Mouse (Mus musculus) hindbrain, embryonic 14.5 days (tissue): ENCODE measurements at regions not wholly inside any gene's neighbourhood (a gene's known extent, or its start where the extent isn't known, plus 50 kb on each side); places are given as distances from the start of the nearest gene placed in this dataset.

Source experiments
- ATAC-seq: fragments of 200-750 bp; cut with Nextera tagmentation; 2 replicates; pipeline ENCODE4 v1.8.0; 2017; ENCODE audit warnings: moderate number of reproducible peaks, mild to moderate bottlenecking, moderate TSS enrichment, moderate library complexity; ENCODE audit not compliant: low FRiP score
- DNase-seq: peaks from one replicate; pipeline ENCODE4 v3.0.0-alpha.2; 2015; ENCODE audit warnings: low spot score
- H3K27ac ChIP-seq: fragments of 300-500 bp; sonication (generic); 2 replicates; pipeline ENCODE4 v1.5.1; 2014; ENCODE audit warnings: mild to moderate bottlenecking, moderate library complexity
- H3K27me3 ChIP-seq: fragments of 300-500 bp; sonication (generic); 2 replicates; pipeline ENCODE4 v1.6.1; 2014; ENCODE audit warnings: mild to moderate bottlenecking, low read length, mixed read lengths; ENCODE audit not compliant: control insufficient read depth, insufficient read depth
- H3K36me3 ChIP-seq: fragments of 300-500 bp; sonication (generic); replicated peaks from 2 replicates; pipeline ENCODE4 v1.6.1; 2014; ENCODE audit not compliant: control insufficient read depth, insufficient read depth
- H3K4me1 ChIP-seq: fragments of 300-500 bp; sonication (generic); replicated peaks from 2 replicates; pipeline ENCODE4 v1.6.1; 2014; ENCODE audit warnings: antibody characterized with exemption, low read length, mixed read lengths; ENCODE audit not compliant: control insufficient read depth, insufficient read depth
- H3K4me2 ChIP-seq: fragments of 300-500 bp; sonication (generic); replicated peaks from 2 replicates; pipeline ENCODE4 v1.6.1; 2014; ENCODE audit warnings: mild to moderate bottlenecking, moderate library complexity
- H3K4me3 ChIP-seq: fragments of 300-500 bp; sonication (generic); replicated peaks from 2 replicates; pipeline ENCODE4 v1.5.1; 2014; ENCODE audit warnings: mild to moderate bottlenecking, low read length
- H3K9ac ChIP-seq: fragments of 300-500 bp; sonication (generic); 2 replicates; pipeline ENCODE4 v1.6.1; 2014
- H3K9me3 ChIP-seq: fragments of 300-500 bp; sonication (generic); 2 replicates; pipeline ENCODE4 v1.6.1; 2016; ENCODE audit warnings: low read length; ENCODE audit not compliant: control insufficient read depth
- WGBS: fragments of 180-500 bp; shearing (Covaris S2); extraction: QIAGEN DNeasy Blood & Tissue Kit; methylation state at CpG from one replicate; pipeline ENCODE4 v1.1.7; 2014; 5-methylcytosine and 5-hydroxymethylcytosine counted together

DNA sequence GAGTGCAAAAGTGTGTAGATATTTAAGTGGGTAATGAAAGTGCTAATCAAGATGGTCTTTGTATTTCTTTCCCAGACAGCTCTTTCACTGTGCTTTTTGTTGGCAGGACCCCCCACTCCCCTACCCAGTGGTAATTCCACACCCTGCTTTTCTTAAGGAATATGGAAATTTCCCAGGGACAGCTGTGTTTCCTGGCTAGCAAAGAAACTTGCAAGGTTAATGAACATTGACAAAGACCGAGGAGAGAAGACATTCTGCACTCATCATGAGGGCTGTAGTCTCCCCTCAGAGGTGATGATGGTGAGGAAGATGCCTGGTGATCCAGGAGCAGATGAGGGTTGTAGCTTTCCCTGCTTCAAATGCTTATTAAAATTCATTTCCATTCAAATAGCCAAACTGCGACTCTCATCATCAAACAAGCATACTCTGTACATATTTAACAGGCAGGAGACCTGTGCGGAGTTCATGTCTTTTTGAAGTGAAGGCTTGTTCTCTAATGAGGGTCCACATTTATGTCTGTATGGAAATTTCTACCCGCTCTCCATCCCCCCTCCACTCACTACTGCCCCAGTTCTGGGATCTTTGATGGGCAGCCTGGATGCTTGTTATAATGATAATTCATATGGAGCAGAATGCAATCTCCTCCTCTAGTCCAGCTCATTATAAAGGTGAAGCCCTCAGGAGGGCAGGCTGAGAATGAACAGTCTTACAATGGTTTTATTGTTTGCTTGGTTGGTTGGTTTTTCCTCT is 364.1 kb upstream of the Camk1g start:
- DNase-seq (no peak), ATAC-seq (no peak)
- H3K27me3 ChIP-seq, result no peaks in the 10 kb centered on the region
- H3K36me3 ChIP-seq, result no peaks in the 10 kb centered on the region
- 29% methylated on average over 4 of the region's 4 CpGs for WGBS
- peaks cover 15% of the 10 kb centered on the region; the same call in 1 of the 2 replicates for H3K4me1 ChIP-seq
- H3K9me3 ChIP-seq, result no peaks in the 10 kb centered on the region
- H3K4me2 ChIP-seq, result no peak overlapping the region
- H3K9ac ChIP-seq, result no peak overlapping the region
- no peak overlapping the region for H3K4me3 ChIP-seq
- no peak overlapping the region for H3K27ac ChIP-seq

DNA sequence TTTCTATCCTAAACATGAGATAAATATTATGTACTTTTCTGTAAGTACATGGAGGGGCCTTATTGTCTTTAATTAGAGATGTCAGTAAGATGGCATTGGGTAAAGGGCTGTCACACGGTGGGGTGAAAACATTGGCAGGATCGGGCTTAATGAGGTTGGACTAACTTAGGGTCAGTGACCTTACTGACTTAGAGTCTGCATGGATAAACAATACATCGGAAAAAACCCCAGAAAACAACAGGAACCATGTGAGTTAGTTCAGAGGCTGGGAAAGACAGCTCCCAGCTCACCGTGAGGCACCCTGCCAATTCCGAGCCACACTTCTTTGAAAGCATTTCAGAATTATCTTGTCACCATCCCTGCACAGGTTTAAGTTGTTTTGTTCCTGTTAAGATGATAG is 363.3 kb upstream of the Camk1g start:
- Histone ChIP-seq H3K4me1 (peaks cover 15% of the 10 kb centered on the region; the same call in 1 of the 2 replicates), H3K27me3 (no peaks in the 10 kb centered on the region), H3K4me3 (no peak overlapping the region), H3K9ac (no peak overlapping the region), H3K36me3 (no peaks in the 10 kb centered on the region), H3K4me2 (no peak overlapping the region), H3K9me3 (no peaks in the 10 kb centered on the region), H3K27ac (no peak overlapping the region)
- no peak for ATAC-seq
- DNase-seq, result no peak
- 6% methylated on average over 5 of the region's 5 CpGs for WGBS

DNA sequence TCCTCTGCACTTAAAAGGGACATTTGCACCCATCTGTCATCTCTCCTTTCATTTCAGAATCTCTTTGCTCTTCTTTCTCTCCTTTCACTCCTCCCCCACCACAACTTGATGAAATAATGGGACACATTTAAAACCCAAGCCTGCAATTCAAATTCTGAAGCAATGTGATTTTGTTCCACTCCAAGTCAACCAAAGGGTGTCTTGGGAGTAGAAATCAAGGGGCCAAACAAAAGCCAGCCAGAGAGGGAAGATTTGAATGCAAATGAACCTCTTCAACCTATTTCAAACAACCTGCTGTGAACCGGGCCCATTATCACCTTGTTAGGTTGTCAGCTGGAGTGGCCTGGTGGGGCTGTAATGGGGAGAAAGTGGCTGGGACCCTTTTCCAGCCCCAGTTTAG is 362.0 kb upstream of the Camk1g start:
- no peaks in the 10 kb centered on the region for H3K27me3 ChIP-seq
- no peak overlapping the region for H3K4me2 ChIP-seq
- no peak overlapping the region for H3K9ac ChIP-seq
- WGBS, result 0% methylated on average over 1 of the region's 1 CpGs
- DNase-seq (no peak), ATAC-seq (no peak)
- H3K4me1 ChIP-seq, result peaks cover 15% of the 10 kb centered on the region; the same call in 1 of the 2 replicates
- H3K36me3 ChIP-seq, result no peaks in the 10 kb centered on the region
- no peaks in the 10 kb centered on the region for H3K9me3 ChIP-seq
- H3K27ac ChIP-seq, result no peak overlapping the region
- H3K4me3 ChIP-seq, result no peak overlapping the region

DNA sequence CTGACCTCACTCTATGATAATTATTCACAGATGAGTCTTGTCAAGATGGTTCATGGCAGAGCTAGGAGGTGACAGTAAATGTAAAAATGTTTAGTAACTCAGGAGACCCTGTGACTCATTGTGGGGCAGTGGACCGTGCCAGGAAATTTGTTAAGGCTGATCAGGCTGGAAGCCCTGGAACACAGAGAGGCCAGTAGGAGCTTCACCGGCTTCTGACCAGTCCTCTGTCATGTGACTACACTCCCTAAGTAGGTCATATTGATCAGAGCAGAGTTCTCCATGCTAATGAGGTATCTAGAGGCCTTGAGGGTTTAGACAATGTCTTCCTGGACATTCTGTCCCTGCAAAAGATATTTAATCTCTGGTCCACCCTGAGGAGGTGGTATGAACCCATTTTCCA is 351.8 kb upstream of the Camk1g start:
- Histone ChIP-seq H3K4me2 (no peak overlapping the region), H3K36me3 (no peaks in the 10 kb centered on the region), H3K27me3 (no peaks in the 10 kb centered on the region), H3K4me1 (no peaks in the 10 kb centered on the region), H3K27ac (no peak overlapping the region), H3K9ac (no peak overlapping the region), H3K9me3 (no peaks in the 10 kb centered on the region), H3K4me3 (no peak overlapping the region)
- WGBS, result 70% methylated on average over 2 of the region's 2 CpGs
- DNase-seq (no peak), ATAC-seq (no peak)

DNA sequence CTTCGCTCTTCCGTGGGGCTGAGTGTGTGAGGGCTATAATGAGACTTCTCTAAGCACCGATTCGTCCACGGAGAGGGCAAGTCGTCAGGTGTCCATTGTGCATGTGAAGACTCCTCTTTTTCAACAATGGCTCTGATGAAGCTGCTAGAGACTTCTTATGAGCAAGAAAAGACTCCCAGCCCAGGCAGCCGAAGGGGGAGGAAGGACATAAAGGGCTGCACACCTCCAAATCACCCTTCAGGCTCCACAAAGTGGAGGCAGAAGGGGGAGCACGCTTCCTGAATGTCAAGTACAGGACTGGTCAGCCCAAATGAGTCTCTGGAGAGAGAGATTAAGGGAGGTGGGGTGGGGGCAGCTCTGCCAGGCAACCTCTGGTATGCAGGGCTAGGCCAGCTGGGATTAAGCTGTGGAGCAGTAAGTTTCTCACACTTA is 350.3 kb upstream of the Camk1g start:
- no peak overlapping the region for H3K27ac ChIP-seq
- WGBS, result 58% methylated on average over 8 of the region's 8 CpGs
- H3K36me3 ChIP-seq, result no peaks in the 10 kb centered on the region
- H3K9me3 ChIP-seq, result no peaks in the 10 kb centered on the region
- H3K4me3 ChIP-seq, result no peak overlapping the region
- H3K4me1 ChIP-seq, result no peaks in the 10 kb centered on the region
- no peak overlapping the region for H3K4me2 ChIP-seq
- H3K9ac ChIP-seq, result no peak overlapping the region
- ATAC-seq (no peak), DNase-seq (no peak)
- H3K27me3 ChIP-seq, result no peaks in the 10 kb centered on the region

DNA sequence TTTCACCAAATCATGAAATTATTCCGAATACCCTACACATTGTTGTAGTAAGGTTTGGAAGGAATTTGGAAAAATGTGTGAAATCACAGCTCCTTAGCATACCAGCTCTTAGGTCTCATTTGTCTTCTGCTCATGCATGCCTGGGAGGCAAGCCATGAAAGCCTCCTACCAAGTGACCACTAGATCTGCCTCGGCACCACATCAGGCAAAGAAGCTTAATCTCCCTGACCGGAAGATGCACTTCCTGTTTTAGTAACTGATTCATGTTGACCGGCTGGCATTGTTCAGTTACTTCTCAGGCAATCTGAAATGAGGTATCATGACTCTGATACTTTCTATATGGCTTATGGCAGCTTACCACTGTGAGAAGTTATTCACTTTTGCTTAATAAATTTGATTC is 345.2 kb upstream of the Camk1g start:
- WGBS, result 93% methylated on average over 4 of the region's 4 CpGs
- no peak overlapping the region for H3K27ac ChIP-seq
- no peaks in the 10 kb centered on the region for H3K9me3 ChIP-seq
- H3K9ac ChIP-seq, result no peak overlapping the region
- H3K4me3 ChIP-seq, result no peak overlapping the region
- no peaks in the 10 kb centered on the region for H3K36me3 ChIP-seq
- DNase-seq (no peak), ATAC-seq (no peak)
- H3K4me1 ChIP-seq, result no peaks in the 10 kb centered on the region
- H3K27me3 ChIP-seq, result no peaks in the 10 kb centered on the region
- H3K4me2 ChIP-seq, result no peak overlapping the region

DNA sequence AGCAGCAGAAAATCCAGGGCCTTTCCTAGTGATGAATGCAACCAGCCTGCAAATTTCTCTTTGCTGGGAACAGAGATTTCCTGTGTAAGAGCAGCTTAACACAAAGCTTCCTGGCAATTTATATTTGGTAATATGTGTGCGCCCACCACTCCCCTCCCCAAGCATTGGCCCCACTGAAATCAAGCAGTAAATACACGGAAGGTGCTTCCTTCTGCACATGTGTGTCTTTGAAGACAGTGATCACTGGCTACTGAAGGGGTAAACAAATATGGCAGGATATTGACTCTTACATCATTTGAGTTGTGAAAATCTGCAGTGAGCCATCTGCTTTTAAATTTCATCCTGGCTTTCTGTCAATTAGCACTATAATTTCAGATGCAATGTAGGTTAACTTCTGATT is 344.5 kb upstream of the Camk1g start:
- ATAC-seq, result no peak
- H3K27ac ChIP-seq, result no peak overlapping the region
- WGBS, result 89% methylated on average over 2 of the region's 2 CpGs

DNA sequence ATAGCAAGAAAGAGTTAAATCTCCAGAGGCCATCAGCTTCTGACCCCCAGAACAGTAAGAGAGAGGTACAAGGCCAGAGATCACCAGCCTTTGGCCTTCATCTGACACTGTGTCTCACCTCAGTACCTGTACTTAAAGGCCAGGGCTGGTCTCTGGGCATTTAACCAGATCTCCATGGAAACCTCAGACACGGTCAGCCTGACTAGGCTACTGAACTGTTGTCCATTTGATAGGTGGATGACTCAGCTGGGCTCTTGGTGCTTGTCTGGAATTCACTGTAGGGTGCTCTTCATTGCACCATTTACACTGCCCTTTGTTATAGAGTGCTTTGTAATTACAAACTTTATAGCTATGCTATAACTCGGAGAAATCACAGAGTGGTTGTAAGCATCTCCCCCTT is 335.1 kb upstream of the Camk1g start:
- DNase-seq (no peak), ATAC-seq (no peak)
- no peaks in the 10 kb centered on the region for H3K9me3 ChIP-seq
- H3K27me3 ChIP-seq, result no peaks in the 10 kb centered on the region
- no peak overlapping the region for H3K27ac ChIP-seq
- WGBS, result 50% methylated on average over 2 of the region's 2 CpGs
- H3K4me3 ChIP-seq, result no peak overlapping the region
- H3K36me3 ChIP-seq, result no peaks in the 10 kb centered on the region
- H3K4me2 ChIP-seq, result no peak overlapping the region
- H3K4me1 ChIP-seq, result peaks cover 10% of the 10 kb centered on the region
- H3K9ac ChIP-seq, result no peak overlapping the region

More for the DNA sequence above, 344.5 kb upstream of the Camk1g start:
- Histone ChIP-seq H3K4me2 (no peak overlapping the region), H3K9ac (no peak overlapping the region), H3K9me3 (no peaks in the 10 kb centered on the region), H3K4me3 (no peak overlapping the region), H3K27me3 (no peaks in the 10 kb centered on the region), H3K36me3 (no peaks in the 10 kb centered on the region), H3K4me1 (no peaks in the 10 kb centered on the region)
- DNase-seq, result no peak

DNA sequence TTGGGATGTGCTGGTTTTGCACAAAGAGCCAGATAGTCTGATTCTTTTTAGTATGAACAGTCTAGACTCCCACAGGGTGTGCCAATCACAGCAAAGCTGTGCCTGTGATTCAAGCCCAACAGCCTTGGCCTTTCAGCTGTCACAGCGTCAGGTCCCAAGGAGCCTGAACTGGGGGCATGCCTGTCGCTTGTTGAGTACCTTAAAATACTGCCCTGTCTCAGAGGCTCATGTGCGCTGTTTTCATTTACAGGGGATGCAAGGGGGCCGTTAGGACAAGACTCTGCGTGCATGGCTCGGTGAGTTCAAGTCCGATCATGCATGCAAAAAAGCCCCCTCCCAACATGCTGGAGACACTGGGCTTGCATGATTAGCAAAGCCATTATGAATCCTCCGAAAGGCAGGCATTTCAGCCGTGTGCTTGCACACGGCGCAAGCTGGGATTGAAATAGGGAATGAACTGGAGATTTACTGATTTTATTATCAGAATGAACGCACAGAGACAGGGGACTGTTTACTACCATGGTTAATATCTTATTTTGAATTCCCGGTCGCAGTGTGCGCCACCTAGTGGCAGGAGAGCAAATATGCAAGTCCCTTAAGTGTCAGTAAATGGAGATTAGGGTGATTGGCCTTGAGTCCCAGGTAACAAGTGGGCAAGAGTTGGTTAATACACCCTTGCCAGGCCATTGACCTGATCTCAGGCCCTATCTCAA is 332.8 kb upstream of the Camk1g start:
- Histone ChIP-seq H3K4me1 (peaks cover 14% of the 10 kb centered on the region), H3K27ac (0 out of 2 replicates have a peak overlapping the region, but pooled peaks have one; percentile 28), H3K4me3 (peak overlapping the region; percentile 18), H3K9me3 (no peaks in the 10 kb centered on the region), H3K4me2 (peak overlapping the region; percentile 48), H3K9ac (peak overlapping the region; percentile 39; the same call in 1 of the 2 replicates), H3K36me3 (no peaks in the 10 kb centered on the region), H3K27me3 (no peaks in the 10 kb centered on the region)
- ATAC-seq (peak; percentile 34), DNase-seq (peak; percentile 81)
- 10% methylated on average over 15 of the region's 15 CpGs for WGBS
